Mouse (Mus musculus): ENCODE results near the gene Stk32c. TPM values are rescaled to one million over a fixed set of nuclear protein-coding genes. Genes with fewer than 3 reads are reported as not detected.

Gene Stk32c
- polyA plus RNA-seq, 1 experiment from 2014 or later: 0.06 TPM

GRCm38 (mm10) chr7:139089892-139090874 is 122.9 kb downstream of the Stk32c start:
- Histone ChIP-seq H3K27ac (ENCODE audit: low read length) (no peak overlapping the region), H3K9ac (replicated peaks; ENCODE audit: low read depth) (no peak overlapping the region), H3K36me3 (ENCODE audit: insufficient read depth, low read length) (no peaks in the 10 kb centered on the region), H3K4me2 (replicated peaks; ENCODE audit: low read depth, low read length) (no peak overlapping the region), H3K27me3 (replicated peaks; ENCODE audit: insufficient read depth, low read length) (peaks cover 17% of the 10 kb centered on the region), H3K9me3 (ENCODE audit: low read length) (no peaks in the 10 kb centered on the region), H3K4me1 (ENCODE audit: insufficient read depth, low read depth, low read length) (no peaks in the 10 kb centered on the region), H3K4me3 (ENCODE audit: low read depth, low read length) (no peak overlapping the region)
- DNase-seq (ENCODE audit: low spot score): no peak
- no peak; the same call in 1 of the 2 replicates for TF ChIP-seq CTCF (IDR thresholded peaks at IDR 0.05)
- TF ChIP-seq EP300 (IDR thresholded peaks at IDR 0.05): no peak
- ATAC-seq: no peak
- 84% methylated on average over 12 of the region's 12 CpGs for WGBS

GRCm38 (mm10) chr7:139087801-139088200 is 125.3 kb downstream of the Stk32c start:
- Histone ChIP-seq H3K36me3 (ENCODE audit: insufficient read depth, low read length) (no peaks in the 10 kb centered on the region), H3K9ac (replicated peaks; ENCODE audit: low read depth) (no peak overlapping the region), H3K27me3 (replicated peaks; ENCODE audit: insufficient read depth, low read length) (peaks cover 20% of the 10 kb centered on the region), H3K9me3 (ENCODE audit: low read length) (no peaks in the 10 kb centered on the region), H3K4me2 (replicated peaks; ENCODE audit: low read depth, low read length) (no peak overlapping the region), H3K27ac (ENCODE audit: low read length) (no peak overlapping the region), H3K4me3 (ENCODE audit: low read depth, low read length) (no peak overlapping the region), H3K4me1 (ENCODE audit: insufficient read depth, low read depth, low read length) (no peaks in the 10 kb centered on the region)
- TF ChIP-seq EP300 (IDR thresholded peaks at IDR 0.05) (no peak), CTCF (IDR thresholded peaks at IDR 0.05) (no peak)
- no peak for ATAC-seq
- 67% methylated on average over 2 of the region's 2 CpGs for WGBS
- DNase-seq (ENCODE audit: low spot score): no peak

GRCm38 (mm10) chr7:139086195-139087158 is 126.6 kb downstream of the Stk32c start:
- WGBS: 2% methylated on average over 61 of the region's 61 CpGs
- Histone ChIP-seq H3K4me3 (ENCODE audit: low read depth, low read length) (peak overlapping the region; percentile 30), H3K4me2 (replicated peaks; ENCODE audit: low read depth, low read length) (peak overlapping the region; percentile 63), H3K36me3 (ENCODE audit: insufficient read depth, low read length) (no peaks in the 10 kb centered on the region), H3K27ac (ENCODE audit: low read length) (no peak overlapping the region), H3K4me1 (ENCODE audit: insufficient read depth, low read depth, low read length) (no peaks in the 10 kb centered on the region), H3K9ac (replicated peaks; ENCODE audit: low read depth) (no peak overlapping the region), H3K27me3 (replicated peaks; ENCODE audit: insufficient read depth, low read length) (peaks cover 20% of the 10 kb centered on the region), H3K9me3 (ENCODE audit: low read length) (no peaks in the 10 kb centered on the region)
- DNase-seq (ENCODE audit: low spot score) (no peak), ATAC-seq (no peak; the same call in 1 of the 2 replicates)
- TF ChIP-seq EP300 (IDR thresholded peaks at IDR 0.05): no peak
- no peak for TF ChIP-seq CTCF (IDR thresholded peaks at IDR 0.05)

- DNase-seq (ENCODE audit: low spot score): peak; percentile 55
- Histone ChIP-seq H3K27me3 (replicated peaks; ENCODE audit: insufficient read depth, low read length) (peaks cover 20% of the 10 kb centered on the region), H3K36me3 (ENCODE audit: insufficient read depth, low read length) (no peaks in the 10 kb centered on the region), H3K4me3 (ENCODE audit: low read depth, low read length) (peak within 1 kb of the TSS; percentile 30), H3K4me1 (ENCODE audit: insufficient read depth, low read depth, low read length) (no peaks in the 10 kb centered on the region), H3K27ac (ENCODE audit: low read length) (no peak within 1 kb of the TSS), H3K9ac (replicated peaks; ENCODE audit: low read depth) (no peak within 1 kb of the TSS), H3K4me2 (replicated peaks; ENCODE audit: low read depth, low read length) (peak within 1 kb of the TSS; percentile 63), H3K9me3 (ENCODE audit: low read length) (no peaks in the 10 kb centered on the region)
- WGBS: 7% methylated on average over 32 of the region's 32 CpGs
- no peak for TF ChIP-seq CTCF (IDR thresholded peaks at IDR 0.05)
- TF ChIP-seq EP300 (IDR thresholded peaks at IDR 0.05): no peak
- peak; percentile 48; the same call in 1 of the 2 replicates for ATAC-seq
Measured at GRCm38 (mm10) chr7:139085629-139086194, 127.4 kb downstream of the Stk32c start, which contains the start of gene Dpysl4. TSS of gene Dpysl4 (plus strand) at chr7:139086001.

GRCm38 (mm10) chr7:139084316-139084715 is 128.8 kb downstream of the Stk32c start:
- H3K36me3 ChIP-seq (ENCODE audit: insufficient read depth, low read length): no peaks in the 10 kb centered on the region
- H3K4me2 ChIP-seq (replicated peaks; ENCODE audit: low read depth, low read length): no peak overlapping the region
- H3K4me3 ChIP-seq (ENCODE audit: low read depth, low read length): no peak overlapping the region
- DNase-seq (ENCODE audit: low spot score) (no peak), ATAC-seq (no peak)
- TF ChIP-seq CTCF (IDR thresholded peaks at IDR 0.05) (no peak), EP300 (IDR thresholded peaks at IDR 0.05) (no peak)
- 50% methylated on average over 1 of the region's 1 CpGs for WGBS
- no peaks in the 10 kb centered on the region for H3K9me3 ChIP-seq (ENCODE audit: low read length)
- H3K4me1 ChIP-seq (ENCODE audit: insufficient read depth, low read depth, low read length): no peaks in the 10 kb centered on the region
- peaks cover 20% of the 10 kb centered on the region for H3K27me3 ChIP-seq (replicated peaks; ENCODE audit: insufficient read depth, low read length)
- no peak overlapping the region for H3K27ac ChIP-seq (ENCODE audit: low read length)
- no peak overlapping the region for H3K9ac ChIP-seq (replicated peaks; ENCODE audit: low read depth)

Data from lung, postnatal 0 days (tissue).